Mouse (Mus musculus) testis, adult 2 months (tissue): ENCODE measurements around the gene Sap30bp.

Source experiments
- CTCF ChIP-seq: fragments of 200-500 bp; IDR thresholded peaks from 2 replicates; pipeline ENCODE4 v1.5.1; 2012; ENCODE audit warnings: low read depth, mild to moderate bottlenecking, inconsistent platforms, low read length, moderate library complexity; ENCODE audit not compliant: control insufficient read depth, insufficient read depth, insufficient replicate concordance
- POLR2A ChIP-seq: fragments of 200-500 bp; IDR thresholded peaks from 2 replicates; pipeline ENCODE4 v1.6.1; 2012; ENCODE audit warnings: low read depth, mild to moderate bottlenecking, inconsistent platforms, low read length, moderate library complexity; ENCODE audit not compliant: control insufficient read depth

DNA sequence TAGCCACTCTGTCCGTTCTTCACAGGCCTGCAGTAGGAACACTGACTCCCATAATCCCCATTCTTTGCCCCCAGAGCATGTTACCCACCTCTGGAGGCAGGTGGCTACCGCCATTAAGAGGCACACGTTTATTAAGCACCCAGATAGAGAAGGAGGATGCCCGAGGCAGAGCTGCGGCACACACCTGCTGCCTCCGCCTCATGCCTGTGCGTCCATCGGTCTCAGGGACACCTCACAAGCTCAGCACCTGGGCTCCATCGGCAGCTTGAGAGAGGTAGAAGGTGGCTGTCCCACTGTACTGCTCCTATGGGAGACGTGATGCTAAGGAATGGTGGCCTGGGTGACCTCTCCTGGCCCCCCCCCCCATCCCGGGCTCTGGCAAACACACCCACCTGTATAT is 75.3 kb downstream of the Sap30bp start:
- no peak for TF ChIP-seq POLR2A
- TF ChIP-seq CTCF, result no peak
